Mouse (Mus musculus): ENCODE data around the gene Ptprd.

The Ptprd gene

GRCm38 (mm10) chr4:76369101-76369500 lies 1842.7 kb downstream of the Ptprd start:
- no peak for DNase-seq

- no peak for DNase-seq
Observed at GRCm38 (mm10) chr4:76368291-76368690, 1843.5 kb downstream of the Ptprd start.

GRCm38 (mm10) chr4:76367285-76367684 lies 1844.5 kb downstream of the Ptprd start:
- no peak for DNase-seq

GRCm38 (mm10) chr4:76365871-76366270 lies 1845.9 kb downstream of the Ptprd start:
- peak; percentile 86 for DNase-seq

GRCm38 (mm10) chr4:76361546-76361945 lies 1850.2 kb downstream of the Ptprd start:
- DNase-seq, result peak; percentile 40 to 62

DNA sequence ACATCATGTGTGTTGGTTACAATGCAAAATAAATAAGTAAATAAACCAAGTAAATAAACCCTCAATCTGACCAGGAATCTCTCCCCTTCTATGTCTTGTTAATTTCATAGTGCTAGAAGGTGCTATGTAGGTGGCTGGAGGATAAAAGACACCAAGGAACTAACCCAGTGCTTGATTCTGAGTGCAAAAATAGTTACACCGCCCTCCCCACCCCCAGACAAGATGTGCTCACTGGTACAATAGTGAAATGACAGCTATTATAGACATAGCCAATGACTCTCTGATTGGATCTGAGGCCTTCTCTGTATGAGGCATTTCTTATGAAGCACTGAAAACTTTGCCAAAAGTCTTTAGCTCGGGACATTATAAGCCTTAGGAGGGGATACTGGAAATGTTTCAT lies 1857.6 kb downstream of the Ptprd start:
- DNase-seq, result no peak

DNA sequence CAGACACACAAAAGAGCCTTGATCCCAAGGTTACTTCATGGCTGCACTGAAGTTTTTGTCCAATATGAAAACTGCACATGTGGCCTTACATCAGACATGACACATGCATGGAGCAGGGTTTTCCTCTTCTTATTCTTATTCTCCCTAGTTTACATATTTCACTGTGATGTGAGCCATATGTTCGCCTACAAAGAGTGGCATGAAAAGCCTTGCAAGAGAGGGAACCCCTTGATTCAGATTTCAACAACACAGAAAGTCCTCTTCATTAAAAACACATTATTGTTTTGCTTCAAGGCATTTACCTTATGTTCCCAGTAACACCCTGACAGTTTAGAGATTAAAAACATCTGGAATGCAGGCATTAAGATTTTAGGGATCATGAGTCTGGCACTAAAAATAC lies 1859.3 kb downstream of the Ptprd start:
- DNase-seq, result no peak

- DNase-seq, result no peak
Observed at GRCm38 (mm10) chr4:76351201-76351979, 1860.4 kb downstream of the Ptprd start.

DNA sequence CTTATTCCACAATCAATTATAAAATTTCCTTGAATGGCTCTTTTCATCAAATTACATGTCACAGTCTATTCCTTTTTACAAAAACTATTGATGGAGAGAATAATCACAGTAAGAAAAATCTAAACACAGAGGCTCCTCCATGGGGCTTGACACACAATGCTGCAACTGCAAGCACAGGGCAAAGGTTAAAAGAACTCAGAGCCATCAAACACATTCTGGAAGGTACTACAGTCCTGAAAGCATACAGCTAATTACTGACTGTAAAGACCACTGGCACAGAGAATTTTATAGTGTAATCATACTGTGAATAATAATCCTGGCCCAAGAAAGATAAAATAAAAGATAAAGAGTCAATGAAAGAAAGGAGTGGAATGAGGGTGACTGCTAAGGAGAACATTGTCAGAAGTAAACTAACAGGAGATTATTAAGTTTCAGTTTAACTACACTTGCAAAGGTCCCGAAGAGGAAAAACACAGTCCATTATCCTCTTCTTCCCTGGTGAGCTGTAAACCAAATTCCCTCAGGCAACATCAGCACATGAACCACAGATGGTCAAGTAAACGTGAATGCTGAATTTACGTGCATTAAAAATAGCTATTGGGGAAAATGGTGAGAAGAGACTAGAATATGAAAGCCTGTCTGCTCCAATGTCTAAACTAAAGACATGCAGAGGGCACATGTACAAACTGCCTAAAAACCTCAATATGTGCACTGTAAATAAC lies 1861.4 kb downstream of the Ptprd start:
- DNase-seq, result no peak

DNA sequence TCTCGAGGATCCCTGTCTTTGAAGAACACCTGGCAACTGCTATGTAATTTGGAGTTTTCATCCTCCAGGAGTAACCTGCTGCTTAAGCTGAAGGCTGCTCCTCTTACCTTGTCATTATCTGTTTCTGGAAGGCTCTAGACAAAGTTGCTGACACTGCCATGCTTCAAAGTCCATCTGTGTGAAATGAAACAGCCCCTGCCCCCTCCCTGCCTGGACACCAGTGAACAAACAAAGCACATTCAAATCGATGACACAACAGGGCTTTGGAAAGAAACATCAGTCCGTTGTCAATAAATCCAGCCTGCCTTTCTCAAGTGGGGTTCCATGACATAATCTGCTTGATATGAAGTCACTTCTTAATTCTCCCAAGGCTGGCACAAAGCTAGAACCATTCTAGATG lies 1867.7 kb downstream of the Ptprd start:
- no peak for DNase-seq

GRCm38 (mm10) chr4:76337926-76338325 lies 1873.8 kb downstream of the Ptprd start:
- peak in 1 of 2 experiments; percentile 25 for DNase-seq

DNA sequence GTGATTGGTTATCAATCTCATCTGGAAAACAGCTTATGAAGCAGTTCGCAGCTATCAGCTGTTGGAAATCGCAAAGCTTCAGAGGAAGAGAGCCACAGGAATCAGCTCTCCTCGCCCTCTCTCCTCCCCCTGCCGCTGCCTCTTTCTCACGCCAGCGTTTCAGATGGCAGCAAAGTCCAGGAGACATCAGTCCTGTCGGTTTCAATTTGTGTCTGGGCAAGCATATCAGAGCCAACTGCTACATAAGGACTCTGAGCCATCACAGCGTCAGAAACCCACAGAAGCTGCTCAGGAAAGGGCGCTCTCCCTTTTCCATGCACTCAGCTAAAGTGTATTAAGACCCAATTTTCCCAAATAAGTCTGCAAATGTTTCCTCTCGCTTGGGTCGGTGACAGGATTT lies 1884.4 kb downstream of the Ptprd start:
- peak; percentile 88 to 91 for DNase-seq

GRCm38 (mm10) chr4:76325646-76326045 lies 1886.1 kb downstream of the Ptprd start:
- no peak for DNase-seq

DNA sequence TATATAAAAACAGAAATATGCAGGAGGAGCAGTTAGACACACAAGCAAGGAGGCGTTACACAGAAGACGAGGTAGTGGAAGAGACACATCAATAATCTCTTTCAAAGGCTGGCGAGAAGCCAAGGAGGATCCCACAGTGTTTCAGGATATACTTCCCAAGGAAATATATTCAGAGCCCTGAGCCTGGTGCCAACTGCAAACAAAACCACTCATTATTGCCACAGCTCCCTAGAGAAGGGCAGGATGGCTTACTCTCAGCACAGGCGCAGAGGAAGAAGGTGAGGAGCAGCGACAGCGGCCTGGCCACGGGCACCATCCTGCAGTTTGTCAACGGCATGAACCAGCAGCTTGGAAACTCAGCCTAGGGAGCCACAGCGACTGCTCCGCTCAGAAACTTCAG lies 1886.8 kb downstream of the Ptprd start:
- peak; percentile 71 to 77 for DNase-seq

GRCm38 (mm10) chr4:76324509-76324908 lies 1887.3 kb downstream of the Ptprd start:
- no peak for DNase-seq

GRCm38 (mm10) chr4:76319874-76320273 lies 1891.9 kb downstream of the Ptprd start:
- no peak for DNase-seq

GRCm38 (mm10) chr4:76315977-76316376 lies 1895.8 kb downstream of the Ptprd start:
- peak in 1 of 2 experiments; percentile 16 for DNase-seq

- DNase-seq, result no peak
Observed at GRCm38 (mm10) chr4:76313749-76314148, 1898.0 kb downstream of the Ptprd start.

- DNase-seq, result no peak
Observed at GRCm38 (mm10) chr4:76312593-76312992, 1899.2 kb downstream of the Ptprd start.

- no peak for DNase-seq
Observed at GRCm38 (mm10) chr4:76305987-76306386, 1905.8 kb downstream of the Ptprd start.

- DNase-seq, result no peak
Observed at GRCm38 (mm10) chr4:76297375-76297774, 1914.4 kb downstream of the Ptprd start.

DNA sequence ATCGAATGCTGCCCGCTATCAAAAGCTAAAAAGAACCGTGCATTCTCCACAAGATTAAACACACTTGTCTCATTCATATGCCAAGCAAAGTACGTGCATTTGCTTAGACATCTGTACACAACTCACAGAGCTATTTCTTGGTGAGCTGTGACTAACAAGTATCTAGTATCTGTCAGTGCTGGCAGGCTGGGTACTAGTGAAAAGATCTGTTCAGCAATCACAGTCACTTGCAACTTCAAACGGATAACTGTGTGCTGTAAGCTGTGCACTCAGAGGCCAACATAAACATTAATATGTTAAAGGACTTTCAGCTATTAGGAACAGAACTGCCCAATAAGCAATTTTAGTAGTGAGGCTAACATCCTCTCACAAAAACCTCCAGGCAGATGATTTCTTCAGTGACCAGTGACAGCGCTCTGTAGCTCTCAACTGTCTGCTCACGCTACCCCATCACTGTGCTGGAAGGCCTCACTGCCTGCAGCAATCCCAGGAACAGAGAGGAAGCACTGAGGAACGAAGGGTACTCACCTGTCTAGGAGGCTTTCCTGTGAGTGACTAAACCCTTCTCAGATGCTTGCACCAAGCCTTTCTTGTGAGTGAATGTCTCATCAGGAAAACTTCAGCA lies 1918.9 kb downstream of the Ptprd start:
- DNase-seq, result no peak

DNA sequence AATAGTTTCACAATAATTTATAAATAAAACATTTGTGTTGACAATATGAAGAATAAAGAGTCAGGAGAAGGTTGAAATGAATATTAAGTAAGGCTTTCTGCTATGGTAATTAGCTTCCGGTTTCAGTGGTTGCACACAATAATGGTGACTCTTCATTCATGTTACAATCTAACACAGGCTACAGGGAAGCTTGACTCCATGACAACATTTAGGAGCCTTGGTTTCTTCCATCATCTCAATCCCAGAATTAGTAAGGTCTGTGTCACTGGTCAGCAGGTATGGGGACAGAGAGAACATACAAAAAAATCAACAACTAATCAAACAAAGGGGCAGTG lies 1921.3 kb downstream of the Ptprd start:
- no peak for DNase-seq

Measured in cerebellum, postnatal 10 days (tissue).